Mouse (Mus musculus): ENCODE measurements around the gene Pid1. TPM values are rescaled to one million over a fixed set of nuclear protein-coding genes. Genes with fewer than 3 reads are reported as not detected.
A peak's percentile ranks its signal among the peaks of the same experiment; 100 is the strongest.

Pid1 gene
- polyA plus RNA-seq, 1 experiment from 2014 or later, result 31.9 TPM

GRCm38 (mm10) chr1:84155585-84155930, 208.4 kb downstream of the Pid1 start:
- Histone ChIP-seq H3K4me1 (replicated peaks; ENCODE audit: control insufficient read depth, insufficient read depth, low read length) (no peaks in the 10 kb centered on the region), H3K27ac (ENCODE audit: low read depth, low read length) (peak overlapping the region; percentile 37; the same call in 1 of the 2 replicates), H3K9ac (ENCODE audit: low read length) (no peak overlapping the region), H3K27me3 (ENCODE audit: control insufficient read depth, insufficient read depth, low read length) (no peaks in the 10 kb centered on the region), H3K9me3 (ENCODE audit: control insufficient read depth, low read length) (no peaks in the 10 kb centered on the region), H3K4me2 (ENCODE audit: low read depth, low read length, severe bottlenecking) (no peak overlapping the region), H3K4me3 (ENCODE audit: low read depth, low read length) (no peak overlapping the region), H3K36me3 (ENCODE audit: control insufficient read depth, insufficient read depth, low read length) (no peaks in the 10 kb centered on the region)
- ATAC-seq (replicated peaks; ENCODE audit: low FRiP score) (peak; percentile 64), DNase-seq (ENCODE audit: low spot score) (no peak)
- 24% methylated on average over 2 of the region's 2 CpGs for WGBS

- Histone ChIP-seq H3K27ac (ENCODE audit: low read depth, low read length) (peak overlapping the region; percentile 37; the same call in 1 of the 2 replicates), H3K9me3 (ENCODE audit: control insufficient read depth, low read length) (no peaks in the 10 kb centered on the region), H3K36me3 (ENCODE audit: control insufficient read depth, insufficient read depth, low read length) (no peaks in the 10 kb centered on the region), H3K9ac (ENCODE audit: low read length) (no peak overlapping the region), H3K4me1 (replicated peaks; ENCODE audit: control insufficient read depth, insufficient read depth, low read length) (no peaks in the 10 kb centered on the region), H3K27me3 (ENCODE audit: control insufficient read depth, insufficient read depth, low read length) (no peaks in the 10 kb centered on the region), H3K4me3 (ENCODE audit: low read depth, low read length) (no peak overlapping the region), H3K4me2 (ENCODE audit: low read depth, low read length, severe bottlenecking) (no peak overlapping the region)
- peak; percentile 80 for ATAC-seq (replicated peaks; ENCODE audit: low FRiP score)
- WGBS, result 56% methylated on average over 12 of the region's 12 CpGs
- DNase-seq (ENCODE audit: low spot score), result no peak
Observed at GRCm38 (mm10) chr1:84154725-84155584, 209.0 kb downstream of the Pid1 start.

GRCm38 (mm10) chr1:84153943-84154342, 210.0 kb downstream of the Pid1 start:
- no peaks in the 10 kb centered on the region for H3K27me3 ChIP-seq (ENCODE audit: control insufficient read depth, insufficient read depth, low read length)
- no peak overlapping the region for H3K27ac ChIP-seq (ENCODE audit: low read depth, low read length)
- H3K4me3 ChIP-seq (ENCODE audit: low read depth, low read length), result no peak overlapping the region
- H3K36me3 ChIP-seq (ENCODE audit: control insufficient read depth, insufficient read depth, low read length), result no peaks in the 10 kb centered on the region
- 0 out of 2 replicates have a peak, but pooled peaks have one; percentile 25 for ATAC-seq (replicated peaks; ENCODE audit: low FRiP score)
- WGBS, result 61% methylated on average over 4 of the region's 4 CpGs
- no peaks in the 10 kb centered on the region for H3K4me1 ChIP-seq (replicated peaks; ENCODE audit: control insufficient read depth, insufficient read depth, low read length)
- DNase-seq (ENCODE audit: low spot score), result no peak
- no peak overlapping the region for H3K9ac ChIP-seq (ENCODE audit: low read length)
- H3K9me3 ChIP-seq (ENCODE audit: control insufficient read depth, low read length), result no peaks in the 10 kb centered on the region
- no peak overlapping the region for H3K4me2 ChIP-seq (ENCODE audit: low read depth, low read length, severe bottlenecking)

- no peak overlapping the region for H3K4me2 ChIP-seq (ENCODE audit: low read depth, low read length, severe bottlenecking)
- ATAC-seq (replicated peaks; ENCODE audit: low FRiP score), result no peak
- no peak overlapping the region for H3K27ac ChIP-seq (ENCODE audit: low read depth, low read length)
- no peak overlapping the region for H3K9ac ChIP-seq (ENCODE audit: low read length)
- no peaks in the 10 kb centered on the region for H3K27me3 ChIP-seq (ENCODE audit: control insufficient read depth, insufficient read depth, low read length)
- H3K9me3 ChIP-seq (ENCODE audit: control insufficient read depth, low read length), result no peaks in the 10 kb centered on the region
- DNase-seq (ENCODE audit: low spot score), result no peak
- H3K36me3 ChIP-seq (ENCODE audit: control insufficient read depth, insufficient read depth, low read length), result no peaks in the 10 kb centered on the region
- H3K4me3 ChIP-seq (ENCODE audit: low read depth, low read length), result no peak overlapping the region
- 82% methylated on average over 1 of the region's 1 CpGs for WGBS
- no peaks in the 10 kb centered on the region for H3K4me1 ChIP-seq (replicated peaks; ENCODE audit: control insufficient read depth, insufficient read depth, low read length)
Observed at GRCm38 (mm10) chr1:84141561-84141960, 222.4 kb downstream of the Pid1 start.

DNA sequence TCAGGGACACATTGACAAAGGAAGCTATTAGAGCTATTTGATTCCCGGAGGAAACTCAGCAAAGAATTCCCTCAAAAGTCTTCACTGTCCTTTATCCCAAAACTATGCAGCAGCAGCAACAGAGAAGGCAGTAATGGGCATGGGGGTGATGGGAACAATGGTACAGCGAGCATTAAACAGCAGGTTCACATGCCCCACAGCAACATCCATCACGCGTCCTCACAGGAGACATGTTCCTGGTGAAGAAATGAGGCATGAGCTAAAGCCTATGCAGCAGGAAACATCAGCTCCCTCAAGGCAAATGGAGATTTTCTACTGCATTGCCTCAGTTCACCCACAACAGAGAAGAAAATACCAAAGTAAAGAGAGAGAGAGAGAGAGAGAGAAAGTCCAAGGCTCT, 231.5 kb downstream of the Pid1 start:
- Histone ChIP-seq H3K4me2 (ENCODE audit: low read depth, low read length, severe bottlenecking) (no peak overlapping the region), H3K27me3 (ENCODE audit: control insufficient read depth, insufficient read depth, low read length) (no peaks in the 10 kb centered on the region), H3K4me3 (ENCODE audit: low read depth, low read length) (no peak overlapping the region), H3K4me1 (replicated peaks; ENCODE audit: control insufficient read depth, insufficient read depth, low read length) (no peaks in the 10 kb centered on the region), H3K9me3 (ENCODE audit: control insufficient read depth, low read length) (no peaks in the 10 kb centered on the region), H3K36me3 (ENCODE audit: control insufficient read depth, insufficient read depth, low read length) (no peaks in the 10 kb centered on the region), H3K27ac (ENCODE audit: low read depth, low read length) (no peak overlapping the region), H3K9ac (ENCODE audit: low read length) (no peak overlapping the region)
- 66% methylated on average over 4 of the region's 4 CpGs for WGBS
- DNase-seq (ENCODE audit: low spot score), result no peak
- no peak for ATAC-seq (replicated peaks; ENCODE audit: low FRiP score)

DNA sequence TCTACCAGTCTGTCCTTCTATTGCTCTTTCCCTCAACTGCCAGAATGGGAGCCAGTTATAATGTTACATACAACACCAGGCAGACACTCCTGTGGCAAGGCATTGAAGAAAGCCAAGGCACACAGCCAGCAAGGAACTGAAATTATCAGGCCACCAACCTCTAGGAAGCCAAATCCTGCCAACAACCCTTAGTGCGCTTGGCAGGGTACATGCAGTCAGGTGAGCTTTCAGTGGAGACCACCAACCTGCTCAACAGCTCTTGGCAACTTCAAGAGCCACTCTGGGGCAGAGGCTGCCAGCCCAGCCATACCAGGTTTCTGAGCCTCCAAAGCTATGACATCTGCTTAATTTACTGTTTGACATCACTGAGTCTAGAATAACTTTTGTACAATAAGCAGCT, 232.2 kb downstream of the Pid1 start:
- H3K27me3 ChIP-seq (ENCODE audit: control insufficient read depth, insufficient read depth, low read length), result no peaks in the 10 kb centered on the region
- 95% methylated on average over 1 of the region's 1 CpGs for WGBS
- no peak overlapping the region for H3K4me3 ChIP-seq (ENCODE audit: low read depth, low read length)
- no peaks in the 10 kb centered on the region for H3K36me3 ChIP-seq (ENCODE audit: control insufficient read depth, insufficient read depth, low read length)
- no peak overlapping the region for H3K4me2 ChIP-seq (ENCODE audit: low read depth, low read length, severe bottlenecking)
- ATAC-seq (replicated peaks; ENCODE audit: low FRiP score) (no peak), DNase-seq (ENCODE audit: low spot score) (no peak)
- H3K9me3 ChIP-seq (ENCODE audit: control insufficient read depth, low read length), result no peaks in the 10 kb centered on the region
- no peaks in the 10 kb centered on the region for H3K4me1 ChIP-seq (replicated peaks; ENCODE audit: control insufficient read depth, insufficient read depth, low read length)
- no peak overlapping the region for H3K27ac ChIP-seq (ENCODE audit: low read depth, low read length)
- no peak overlapping the region for H3K9ac ChIP-seq (ENCODE audit: low read length)

DNA sequence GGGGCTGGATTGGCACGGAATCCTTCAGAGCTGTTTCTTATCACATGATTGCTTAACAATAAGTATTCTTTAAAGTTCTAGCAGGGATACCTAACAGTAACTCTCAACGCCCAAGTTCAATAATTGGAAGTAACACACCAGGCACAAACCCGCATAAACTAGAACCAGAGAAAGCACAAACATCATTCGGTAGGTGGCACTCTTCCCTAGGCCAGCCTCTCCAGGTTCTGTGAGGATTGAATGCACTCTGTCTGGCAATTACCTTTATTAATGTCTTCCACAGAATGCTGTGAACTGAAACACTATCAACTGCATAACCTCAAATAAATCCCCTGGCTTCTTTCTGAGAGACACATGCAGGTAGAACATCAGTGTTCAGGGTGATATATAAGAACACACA, 235.5 kb downstream of the Pid1 start:
- no peak for DNase-seq (ENCODE audit: low spot score)
- Histone ChIP-seq H3K9ac (ENCODE audit: low read length) (no peak overlapping the region), H3K27me3 (ENCODE audit: control insufficient read depth, insufficient read depth, low read length) (no peaks in the 10 kb centered on the region), H3K4me1 (replicated peaks; ENCODE audit: control insufficient read depth, insufficient read depth, low read length) (no peaks in the 10 kb centered on the region), H3K4me2 (ENCODE audit: low read depth, low read length, severe bottlenecking) (no peak overlapping the region), H3K36me3 (ENCODE audit: control insufficient read depth, insufficient read depth, low read length) (no peaks in the 10 kb centered on the region), H3K9me3 (ENCODE audit: control insufficient read depth, low read length) (no peaks in the 10 kb centered on the region), H3K4me3 (ENCODE audit: low read depth, low read length) (no peak overlapping the region), H3K27ac (ENCODE audit: low read depth, low read length) (no peak overlapping the region)
- ATAC-seq (replicated peaks; ENCODE audit: low FRiP score), result no peak
- 66% methylated on average over 4 of the region's 4 CpGs for WGBS

DNA sequence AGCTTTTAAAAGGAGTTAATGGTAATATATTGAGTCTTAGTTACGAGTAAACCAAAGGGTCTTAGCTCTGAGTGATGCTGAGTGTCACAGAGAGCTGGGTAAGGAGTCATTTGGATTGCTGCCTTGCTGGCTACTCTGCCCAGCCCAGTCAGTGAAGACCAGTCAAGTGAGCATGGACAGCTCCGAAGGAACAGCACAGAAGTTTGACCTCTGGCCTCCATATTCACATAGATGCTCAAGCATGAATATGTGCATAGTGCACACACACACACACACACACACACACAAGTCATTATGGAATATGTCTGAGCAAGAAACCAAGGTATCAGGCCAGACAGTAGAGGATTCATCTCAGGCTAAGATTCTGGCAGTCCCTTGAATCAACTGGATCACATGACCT, 244.7 kb downstream of the Pid1 start:
- H3K27me3 ChIP-seq (ENCODE audit: control insufficient read depth, insufficient read depth, low read length), result no peaks in the 10 kb centered on the region
- H3K27ac ChIP-seq (ENCODE audit: low read depth, low read length), result no peak overlapping the region
- WGBS, result 83% methylated on average over 2 of the region's 2 CpGs
- no peak overlapping the region for H3K4me2 ChIP-seq (ENCODE audit: low read depth, low read length, severe bottlenecking)
- H3K9ac ChIP-seq (ENCODE audit: low read length), result no peak overlapping the region
- H3K4me3 ChIP-seq (ENCODE audit: low read depth, low read length), result no peak overlapping the region
- H3K4me1 ChIP-seq (replicated peaks; ENCODE audit: control insufficient read depth, insufficient read depth, low read length), result no peaks in the 10 kb centered on the region
- no peaks in the 10 kb centered on the region for H3K36me3 ChIP-seq (ENCODE audit: control insufficient read depth, insufficient read depth, low read length)
- ATAC-seq (replicated peaks; ENCODE audit: low FRiP score), result no peak
- no peaks in the 10 kb centered on the region for H3K9me3 ChIP-seq (ENCODE audit: control insufficient read depth, low read length)
- no peak for DNase-seq (ENCODE audit: low spot score)

DNA sequence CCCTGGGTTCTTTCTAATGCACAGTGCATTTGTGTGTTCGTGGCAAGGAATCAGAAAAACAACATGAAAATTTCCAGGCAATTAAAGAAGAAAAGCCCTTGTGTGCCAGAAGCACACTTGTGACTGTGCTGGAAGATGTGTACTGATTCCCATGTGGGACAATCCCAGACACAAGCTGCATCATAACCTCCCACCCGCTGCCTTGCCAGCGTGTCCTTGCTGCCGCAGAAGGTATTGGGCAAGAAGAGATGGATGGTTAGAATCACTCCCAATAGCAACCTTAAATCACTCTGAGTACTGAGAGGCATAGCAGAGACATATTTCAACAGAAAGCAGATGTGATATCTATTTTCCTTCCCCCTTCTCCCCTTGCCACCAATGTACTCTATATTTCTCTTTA, 257.2 kb downstream of the Pid1 start:
- Histone ChIP-seq H3K27me3 (ENCODE audit: control insufficient read depth, insufficient read depth, low read length) (no peaks in the 10 kb centered on the region), H3K4me3 (ENCODE audit: low read depth, low read length) (no peak overlapping the region), H3K9ac (ENCODE audit: low read length) (no peak overlapping the region), H3K4me1 (replicated peaks; ENCODE audit: control insufficient read depth, insufficient read depth, low read length) (no peaks in the 10 kb centered on the region), H3K9me3 (ENCODE audit: control insufficient read depth, low read length) (no peaks in the 10 kb centered on the region), H3K36me3 (ENCODE audit: control insufficient read depth, insufficient read depth, low read length) (no peaks in the 10 kb centered on the region), H3K4me2 (ENCODE audit: low read depth, low read length, severe bottlenecking) (no peak overlapping the region), H3K27ac (ENCODE audit: low read depth, low read length) (no peak overlapping the region)
- DNase-seq (ENCODE audit: low spot score) (no peak), ATAC-seq (replicated peaks; ENCODE audit: low FRiP score) (no peak)
- 94% methylated on average over 4 of the region's 4 CpGs for WGBS

All from forebrain, embryonic 11.5 days (tissue).